Mouse (Mus musculus) embryonic fibroblast, embryonic 13.5 days (primary cell): ENCODE data around the gene Gm45837.

Experiments used
- CTCF ChIP-seq: IDR thresholded peaks from 2 replicates; pipeline ENCODE4 v1.5.1; 2011; ENCODE audit warnings: mild to moderate bottlenecking, control low read depth, low read length, moderate library complexity, borderline replicate concordance; ENCODE audit not compliant: insufficient read depth
- POLR2A ChIP-seq: IDR thresholded peaks from 2 replicates; pipeline ENCODE4 v1.6.1; 2011; ENCODE audit warnings: low read depth, mild to moderate bottlenecking, control low read depth, low read length, moderate library complexity

DNA sequence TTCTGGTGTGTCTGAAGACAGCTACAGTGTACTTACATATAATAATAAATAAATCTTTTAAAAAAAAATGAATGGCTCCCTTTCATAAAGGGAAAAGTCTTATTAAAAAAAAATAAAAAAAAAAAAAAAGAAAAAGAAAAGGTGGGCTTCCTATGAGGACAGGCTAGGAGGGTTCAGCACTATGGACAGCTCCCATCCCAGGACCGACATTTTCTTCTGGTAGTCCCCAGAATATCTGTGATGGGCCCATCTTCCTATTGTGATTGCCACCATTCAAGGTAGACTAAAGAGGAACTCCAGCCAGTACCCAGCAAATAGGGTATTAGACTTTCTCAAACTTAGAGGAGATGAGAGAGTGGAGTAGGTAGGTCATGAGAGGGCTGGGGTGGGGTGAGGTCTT lies 27.2 kb downstream of the Gm45837 start:
- no peak for TF ChIP-seq CTCF
- TF ChIP-seq POLR2A = no peak
